31 mouse cellular contexts compared by ENCODE assay signal in genomic region chr9:92229833-92230205, GRCm38 (mm10). TPM values are rescaled to one million over a fixed set of nuclear protein-coding genes. Genes with fewer than 3 reads are reported as not detected.
DNase-seq lines count a peak whose midpoint lies in the region; ATAC-seq and TF ChIP-seq lines count a peak whose summit lies in the region.
"Had no signal": no experiment of that assay in that cellular context is flagged by ENCODE, and none has a peak within 500 bp of the region (broad histone marks: within the 10 kb centered on the region; RNA-seq: fewer than 3 reads in every experiment).

No protein-coding gene starts in this region.

- no peaks in the 10 kb centered on the region for H3K27me3 ChIP-seq in heart, postnatal 0 days (ENCODE audit: control insufficient read depth, insufficient read depth, low read length)
- H3K27me3 ChIP-seq in CH12.LX (replicated peaks), result no peaks in the 10 kb centered on the region
- H3K27me3 ChIP-seq in intestine, embryonic 15.5 days (replicated peaks), result no peaks in the 10 kb centered on the region
- no peaks in the 10 kb centered on the region for H3K27me3 ChIP-seq in forebrain, postnatal 0 days (ENCODE audit: insufficient read depth, low read length)
- H3K27me3 ChIP-seq: embryonic facial prominence, embryonic 15.5 days; limb, embryonic 12.5 days; lung, embryonic 15.5 days; megakaryocyte, embryonic 14.5 days; midbrain, embryonic 15.5 days; neural tube, embryonic 13.5 days; stomach, embryonic 15.5 days had no signal

- dilution Hi-C loops in CH12.LX (cut with MboI; ENCODE audit: extremely low pct_ligation_motif_present, extremely low pct_unique_long_range_greater_than_20kb, low sequenced_read_pairs), result no loop called here

- 0 out of 2 replicates have a peak overlapping the region, but pooled peaks have one; percentile 11 for H3K27ac ChIP-seq in heart, postnatal 0 days (ENCODE audit: low read depth)
- H3K27ac ChIP-seq in CH12.LX (ENCODE audit: insufficient read depth, low read depth), result peak overlapping the region; percentile 41; the same call in 1 of the 2 replicates
- H3K27ac ChIP-seq in intestine, embryonic 15.5 days, result peak overlapping the region; percentile 36; the same call in 1 of the 2 replicates
- H3K27ac ChIP-seq in forebrain, postnatal 0 days (ENCODE audit: low read depth, low read length), result no peak overlapping the region
- H3K27ac ChIP-seq: embryonic facial prominence, embryonic 15.5 days; hindbrain, embryonic 10.5 days; limb, embryonic 12.5 days; liver, embryonic 14.5 days; lung, embryonic 15.5 days; midbrain, embryonic 15.5 days; neural tube, embryonic 13.5 days; stomach, embryonic 15.5 days had no signal

- TF ChIP-seq POLR2A in CH12.LX (IDR thresholded peaks at IDR 0.05; ENCODE audit: low read depth, low read length), result no peak

- H3K4me3 ChIP-seq in heart, postnatal 0 days (ENCODE audit: low read depth, low read length), result no peak overlapping the region
- H3K4me3 ChIP-seq in CH12.LX (replicated peaks in 1 of 3; ENCODE audit: low read depth in 2 of 3, low read length in 2 of 3, poor library complexity in 1 of 3), result no peak overlapping the region
- H3K4me3 ChIP-seq in intestine, embryonic 15.5 days (replicated peaks), result no peak overlapping the region
- H3K4me3 ChIP-seq in forebrain, postnatal 0 days (ENCODE audit: low read depth, low read length), result no peak overlapping the region
- H3K4me3 ChIP-seq: embryonic facial prominence, embryonic 15.5 days; hindbrain, embryonic 10.5 days; limb, embryonic 12.5 days; lung, embryonic 15.5 days; megakaryocyte, embryonic 14.5 days; midbrain, embryonic 15.5 days; myocyte; neural tube, embryonic 13.5 days; stomach, embryonic 15.5 days had no signal

- in situ Hi-C loops in CH12.LX (cut with MboI; ENCODE audit: low pct_ligation_motif_present, low pct_unique_long_range_greater_than_20kb, low sequenced_read_pairs), result loop anchor here (25.0 kb wide), 1 partner anchor 257 kb away; no protein-coding TSS in a partner anchor

- no peaks in the 10 kb centered on the region for H3K79me2 ChIP-seq in CH12.LX (replicated peaks; ENCODE audit: control insufficient read depth, extremely low read depth, insufficient read depth, poor library complexity, severe bottlenecking)

- TF ChIP-seq CTCF in heart, postnatal 0 days (IDR thresholded peaks at IDR 0.05; ENCODE audit: low read depth), result no peak
- no peak for TF ChIP-seq CTCF in CH12.LX (conservative IDR thresholded peaks at IDR 0.05 in 1 of 2, IDR thresholded peaks at IDR 0.05 in 1 of 2; ENCODE audit: low read depth in 2 of 2, low read length in 2 of 2)
- no peak for TF ChIP-seq CTCF in forebrain, postnatal 0 days (IDR thresholded peaks at IDR 0.05; ENCODE audit: low read depth)

- no peaks in the 10 kb centered on the region for H3K36me3 ChIP-seq in heart, postnatal 0 days (replicated peaks; ENCODE audit: control insufficient read depth, insufficient read depth, low read length)
- H3K36me3 ChIP-seq in CH12.LX (replicated peaks in 1 of 2; ENCODE audit: control insufficient read depth in 1 of 2, insufficient read depth in 1 of 2, low read length in 1 of 2), result no peaks in the 10 kb centered on the region
- H3K36me3 ChIP-seq in intestine, embryonic 15.5 days, result no peaks in the 10 kb centered on the region
- H3K36me3 ChIP-seq in forebrain, postnatal 0 days (ENCODE audit: insufficient read depth), result no peaks in the 10 kb centered on the region
- H3K36me3 ChIP-seq: embryonic facial prominence, embryonic 15.5 days; hindbrain, embryonic 10.5 days; limb, embryonic 12.5 days; lung, embryonic 15.5 days; midbrain, embryonic 15.5 days; neural tube, embryonic 13.5 days; stomach, embryonic 15.5 days had no signal

- peaks cover 8% of the 10 kb centered on the region; the same call in 1 of the 2 replicates for H3K4me1 ChIP-seq in heart, postnatal 0 days (ENCODE audit: control insufficient read depth, insufficient read depth)
- H3K4me1 ChIP-seq in CH12.LX (ENCODE audit: control insufficient read depth in 1 of 2, insufficient read depth in 2 of 2), result peaks cover 9 to 41% of the 10 kb centered on the region in 2 experiments
- H3K4me1 ChIP-seq in intestine, embryonic 15.5 days (replicated peaks), result no peaks in the 10 kb centered on the region
- H3K4me1 ChIP-seq in forebrain, postnatal 0 days (ENCODE audit: insufficient read depth), result no peaks in the 10 kb centered on the region
- H3K4me1 ChIP-seq: embryonic facial prominence, embryonic 15.5 days; hindbrain, embryonic 10.5 days; lung, embryonic 15.5 days; midbrain, embryonic 15.5 days; neural tube, embryonic 13.5 days; stomach, embryonic 15.5 days had no signal

- no peak for TF ChIP-seq RAD21 in CH12.LX (IDR thresholded peaks at IDR 0.05; ENCODE audit: low read depth, low read length)

- peak; percentile 25 for DNase-seq in heart, postnatal 0 days (ENCODE audit: low spot score)
- DNase-seq in heart, adult 9 months (ENCODE audit: low spot score in 2 of 2), result no peak
- DNase-seq in CD4-positive helper T cell, adult 2 months (ENCODE audit: low read depth, low spot score), result peak; percentile 13
- DNase-seq in CH12.LX (ENCODE audit: extremely low read depth), result no peak
- no peak for DNase-seq in forebrain, postnatal 0 days
- DNase-seq in right cerebral cortex, postnatal 36 days (ENCODE audit: low spot score in 2 of 2), result no peak
- DNase-seq in cerebellum, adult 18-20 months, result no peak
- DNase-seq: adrenal gland, postnatal 25 days; cerebellum, adult 9-10 months; gastrocnemius, postnatal 10 days; lung, postnatal 36 days; retina, postnatal 1 day; right cerebral cortex, postnatal 25 days; thymus, adult 18-20 months; thymus, postnatal 4 days had no signal

- no peaks in the 10 kb centered on the region for H3K9me3 ChIP-seq in heart, postnatal 0 days (replicated peaks; ENCODE audit: control insufficient read depth, low read length)
- H3K9me3 ChIP-seq in CH12.LX (replicated peaks; ENCODE audit: low read length), result no peaks in the 10 kb centered on the region
- no peaks in the 10 kb centered on the region for H3K9me3 ChIP-seq in intestine, embryonic 15.5 days
- no peaks in the 10 kb centered on the region for H3K9me3 ChIP-seq in forebrain, postnatal 0 days (ENCODE audit: low read length)
- H3K9me3 ChIP-seq: embryonic facial prominence, embryonic 15.5 days; hindbrain, embryonic 10.5 days; limb, embryonic 12.5 days; lung, embryonic 15.5 days; megakaryocyte, embryonic 14.5 days; midbrain, embryonic 15.5 days; neural tube, embryonic 13.5 days; stomach, embryonic 15.5 days had no signal

- 26% methylated on average over 2 of the region's 2 CpGs for WGBS in heart, postnatal 0 days
- 33% methylated on average over 2 of the region's 2 CpGs for WGBS in intestine, embryonic 15.5 days
- 89% methylated on average over 2 of the region's 2 CpGs for WGBS in forebrain, postnatal 0 days

- no peak overlapping the region for H3K4me2 ChIP-seq in heart, postnatal 0 days (ENCODE audit: low read depth, low read length)
- 0 out of 2 replicates have a peak overlapping the region, but pooled peaks have one; percentile 91 for H3K4me2 ChIP-seq in CH12.LX (ENCODE audit: insufficient read depth, low read depth, poor library complexity, severe bottlenecking)
- no peak overlapping the region for H3K4me2 ChIP-seq in intestine, embryonic 15.5 days (replicated peaks)
- H3K4me2 ChIP-seq in forebrain, postnatal 0 days (ENCODE audit: low read depth), result no peak overlapping the region
- H3K4me2 ChIP-seq: embryonic facial prominence, embryonic 15.5 days; limb, embryonic 12.5 days; lung, embryonic 15.5 days; midbrain, embryonic 15.5 days; neural tube, embryonic 13.5 days; stomach, embryonic 15.5 days had no signal

- TF ChIP-seq EP300 in heart, postnatal 0 days (IDR thresholded peaks at IDR 0.05; ENCODE audit: low read depth), result no peak
- TF ChIP-seq EP300 in CH12.LX (IDR thresholded peaks at IDR 0.05; ENCODE audit: low read length), result no peak

- no peak overlapping the region for H3K9ac ChIP-seq in heart, postnatal 0 days (replicated peaks; ENCODE audit: low read depth, low read length)
- H3K9ac ChIP-seq in CH12.LX (ENCODE audit: insufficient read depth, low read depth), result no peak overlapping the region
- H3K9ac ChIP-seq in intestine, embryonic 15.5 days, result no peak overlapping the region
- H3K9ac ChIP-seq in forebrain, postnatal 0 days, result no peak overlapping the region
- H3K9ac ChIP-seq: embryonic facial prominence, embryonic 15.5 days; limb, embryonic 12.5 days; liver, embryonic 14.5 days; lung, embryonic 15.5 days; midbrain, embryonic 15.5 days; neural tube, embryonic 13.5 days; stomach, embryonic 15.5 days had no signal

- ATAC-seq in heart, postnatal 0 days (ENCODE audit: insufficient read depth, low read depth), result peak; percentile 73; the same call in 1 of the 2 replicates
- peak; percentile 81 for ATAC-seq in intestine, embryonic 15.5 days
- ATAC-seq in forebrain, postnatal 0 days, result no peak
- ATAC-seq: forebrain, embryonic 14.5 days; hindbrain, embryonic 16.5 days; midbrain, embryonic 15.5 days had no signal

RNA-seq across cellular contexts. Expression of gene Plscr1, which starts 19.7 kb away (rescaled TPM):
- total RNA-seq in heart, postnatal 0 days (2014; rRNA removed; ENCODE audit: low replicate concordance), result 17.7 and 22.1 TPM in 2 replicates
- polyA plus RNA-seq in heart, postnatal 0 days (2015; fragmentation: Nextera tagmentation; extraction: Ambion mirVana), result 25.4 and 25.8 TPM in 2 replicates
- total RNA-seq in CH12.LX (2012; rRNA removed) (206 and 403 TPM in 2 replicates), CH12.LX (2014; rRNA removed) (489 and 502 TPM in 2 replicates)
- 194 and 201 TPM in 2 replicates for polyA plus RNA-seq in CH12.LX (2012; ENCODE audit: insufficient read length, low read depth)
- polyA plus RNA-seq in intestine, embryonic 15.5 days (2015; fragmentation: Nextera tagmentation; extraction: Ambion mirVana), result 95.1 and 108 TPM in 2 replicates
- 5.1 and 6.9 TPM in 2 replicates for total RNA-seq in forebrain, postnatal 0 days (2014; rRNA removed)
- polyA plus RNA-seq in forebrain, postnatal 0 days (2015; fragmentation: Nextera tagmentation; extraction: Ambion mirVana), result 5.0 and 6.1 TPM in 2 replicates

RNA-seq across cellular contexts. Expression of gene Plscr5, which starts 37.1 kb away (rescaled TPM):
- total RNA-seq in heart, postnatal 0 days (2014; rRNA removed; ENCODE audit: low replicate concordance), result not detected in 2 replicates
- polyA plus RNA-seq in heart, postnatal 0 days (2015; fragmentation: Nextera tagmentation; extraction: Ambion mirVana), result not detected in 2 replicates
- total RNA-seq in CH12.LX (2012; rRNA removed) (not detected in 2 replicates), CH12.LX (2014; rRNA removed) (not detected in 2 replicates)
- polyA plus RNA-seq in CH12.LX (2012; ENCODE audit: insufficient read length, low read depth), result not detected in 2 replicates
- not detected in 2 replicates for polyA plus RNA-seq in intestine, embryonic 15.5 days (2015; fragmentation: Nextera tagmentation; extraction: Ambion mirVana)
- total RNA-seq in forebrain, postnatal 0 days (2014; rRNA removed), result 0.24 TPM in 1 of 2 replicates, not detected in the other
- 0.20 and 0.68 TPM in 2 replicates for polyA plus RNA-seq in forebrain, postnatal 0 days (2015; fragmentation: Nextera tagmentation; extraction: Ambion mirVana)
- total RNA-seq: adrenal gland, postnatal 25 days; gastrocnemius, postnatal 10 days; granulocyte monocyte progenitor cell, adult 5-6 weeks had no signal
- polyA plus RNA-seq: embryonic facial prominence, embryonic 15.5 days; heart, embryonic 16.5 days; hindbrain, embryonic 10.5 days; kidney, embryonic 16.5 days; limb, embryonic 12.5 days; liver, embryonic 14.5 days; lung, embryonic 15.5 days; myocyte; stomach, embryonic 15.5 days had no signal

RNA-seq across cellular contexts. Expression of gene Plscr2, which starts 45.6 kb away (rescaled TPM):
- 12.2 and 12.9 TPM in 2 replicates for total RNA-seq in heart, postnatal 0 days (2014; rRNA removed; ENCODE audit: low replicate concordance)
- polyA plus RNA-seq in heart, postnatal 0 days (2015; fragmentation: Nextera tagmentation; extraction: Ambion mirVana), result 9.7 and 10.9 TPM in 2 replicates
- total RNA-seq in CH12.LX (2012; rRNA removed), result 0.80 and 1.4 TPM in 2 replicates
- total RNA-seq in CH12.LX (2014; rRNA removed), result 0.95 and 1.0 TPM in 2 replicates
- polyA plus RNA-seq in CH12.LX (2012; ENCODE audit: insufficient read length, low read depth), result 0.55 and 0.91 TPM in 2 replicates
- polyA plus RNA-seq in intestine, embryonic 15.5 days (2015; fragmentation: Nextera tagmentation; extraction: Ambion mirVana), result 1.3 TPM in 2 replicates
- 1.7 and 2.7 TPM in 2 replicates for total RNA-seq in forebrain, postnatal 0 days (2014; rRNA removed)
- 2.0 and 2.1 TPM in 2 replicates for polyA plus RNA-seq in forebrain, postnatal 0 days (2015; fragmentation: Nextera tagmentation; extraction: Ambion mirVana)
- total RNA-seq: granulocyte monocyte progenitor cell, adult 5-6 weeks had no signal

Comparison
In these comparisons a context has a peak if more than half of its experiments do, and no peak if none do; other contexts are left out.
1. DNase-seq: peak in heart, postnatal 0 days (single experiment) and CD4-positive helper T cell, adult 2 months (single experiment); none in heart, adult 9 months (0 of 2), CH12.LX (single experiment), forebrain, postnatal 0 days (single experiment), right cerebral cortex, postnatal 36 days (0 of 2) and cerebellum, adult 18-20 months (0 of 2).